Mouse (Mus musculus) right cerebral cortex, postnatal 14 days (tissue): ENCODE measurements around the gene Rbm15.
"Not testable (repeated sequence)": the region's sequence is repeated elsewhere in the genome, so short reads cannot be mapped to it uniquely, and the experiment has no call there.

Source experiments
- DNase-seq: peaks from one replicate; pipeline ENCODE4 v3.0.0; 2022

Gene Rbm15

DNA sequence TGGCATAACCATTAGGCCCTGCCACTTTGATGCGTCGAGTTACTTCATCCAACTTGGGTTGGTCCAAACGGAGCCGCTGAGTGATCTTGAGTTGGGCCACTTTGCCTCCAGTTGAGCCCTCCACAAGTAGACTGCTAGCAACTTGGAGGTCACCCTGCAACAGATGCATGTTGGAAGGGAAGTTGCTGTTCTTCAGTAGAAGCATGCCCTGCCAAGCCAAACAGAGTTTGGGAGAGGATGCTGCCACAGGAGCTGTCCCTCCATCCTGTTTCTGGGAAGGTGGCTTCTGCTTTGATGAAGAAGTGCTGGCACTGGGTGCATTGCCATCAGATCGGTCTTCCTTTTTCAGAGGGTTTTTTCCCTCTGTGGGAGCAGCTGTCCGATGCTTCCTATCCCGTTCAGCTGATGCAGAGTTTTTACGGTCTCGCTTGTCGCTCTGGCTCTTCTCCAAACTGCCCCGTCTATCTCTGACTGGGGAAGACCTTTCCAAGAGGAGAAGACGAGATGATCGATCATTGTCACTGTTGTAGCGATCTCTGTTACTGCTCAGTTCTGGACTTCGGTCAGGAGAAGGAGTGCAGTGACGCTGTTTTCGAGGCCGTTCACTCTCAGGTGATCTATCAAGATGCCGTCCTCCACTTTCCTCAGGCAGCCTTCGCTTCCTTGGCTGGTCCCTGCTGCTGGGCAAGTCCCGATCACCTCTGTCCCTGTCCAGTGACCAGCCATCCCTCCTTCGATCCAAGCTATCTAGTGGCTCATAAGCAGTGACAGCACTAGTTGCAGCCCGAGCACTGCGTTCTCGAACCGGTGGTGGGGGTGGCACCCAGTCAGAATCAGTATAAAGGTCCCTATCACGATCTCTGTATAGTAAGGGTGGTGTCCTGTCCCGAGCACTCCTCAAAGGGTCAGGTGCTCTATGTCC, 2.7 kb downstream of the Rbm15 start:
- no peak for DNase-seq

DNA sequence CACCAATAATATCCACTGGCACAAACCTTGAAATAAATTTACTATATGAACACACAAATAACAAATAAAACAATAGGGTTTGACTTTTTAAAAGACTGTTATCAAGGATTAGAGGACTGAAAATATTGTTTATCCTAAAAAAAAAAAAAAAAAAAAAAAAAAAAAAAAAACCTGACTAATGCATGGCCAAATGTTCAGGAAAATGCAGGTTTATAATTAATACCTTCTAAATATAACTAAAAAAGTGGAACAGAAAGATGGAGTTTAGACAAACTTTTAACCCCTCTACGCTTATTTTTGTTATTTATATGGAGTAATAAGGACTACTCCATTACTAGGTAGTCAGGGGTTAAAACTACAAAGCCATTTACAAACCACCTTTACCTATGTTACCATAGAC, 7.0 kb downstream of the Rbm15 start:
- no peak for DNase-seq

DNA sequence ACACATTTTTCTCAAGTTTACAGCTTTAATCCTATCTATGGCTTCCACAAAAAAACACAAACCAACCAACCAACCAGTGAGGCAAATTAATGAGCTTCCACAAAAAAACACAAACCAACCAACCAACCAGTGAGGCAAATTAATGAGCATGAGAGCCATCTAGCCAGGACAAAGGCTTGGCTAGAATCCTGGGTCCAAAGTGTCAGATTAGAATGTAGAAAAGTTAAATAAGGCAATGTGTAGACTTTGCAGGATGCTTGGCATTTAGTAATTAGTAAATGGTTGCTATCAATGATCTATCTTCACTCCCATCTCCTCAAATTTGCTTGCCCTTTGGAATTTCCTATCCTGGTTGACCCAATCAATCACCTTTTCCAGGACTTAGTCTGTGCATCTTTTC, 11.7 kb downstream of the Rbm15 start:
- DNase-seq, result no peak

DNA sequence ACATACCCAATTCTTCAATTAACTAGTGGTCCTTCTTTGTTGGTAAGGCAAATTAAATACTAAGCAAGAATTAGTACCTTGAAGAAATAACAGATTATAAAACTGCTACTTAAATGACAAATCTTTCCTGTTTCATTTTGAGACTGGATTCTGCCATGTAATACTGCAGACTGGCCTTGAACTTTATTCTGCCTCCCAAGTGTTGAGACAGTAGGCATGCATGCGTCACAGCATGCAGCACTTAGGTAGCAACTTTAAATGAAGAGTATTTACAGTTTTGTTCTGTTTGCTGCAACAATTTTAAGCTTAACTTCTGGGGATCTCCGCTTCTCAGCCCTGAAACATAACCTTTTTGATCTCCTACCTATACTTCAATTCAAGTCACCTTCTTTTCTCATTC, 12.3 kb downstream of the Rbm15 start:
- no peak for DNase-seq

GRCm38 (mm10) chr3:107317338-107317737, 16.1 kb downstream of the Rbm15 start:
- no peak for DNase-seq

DNA sequence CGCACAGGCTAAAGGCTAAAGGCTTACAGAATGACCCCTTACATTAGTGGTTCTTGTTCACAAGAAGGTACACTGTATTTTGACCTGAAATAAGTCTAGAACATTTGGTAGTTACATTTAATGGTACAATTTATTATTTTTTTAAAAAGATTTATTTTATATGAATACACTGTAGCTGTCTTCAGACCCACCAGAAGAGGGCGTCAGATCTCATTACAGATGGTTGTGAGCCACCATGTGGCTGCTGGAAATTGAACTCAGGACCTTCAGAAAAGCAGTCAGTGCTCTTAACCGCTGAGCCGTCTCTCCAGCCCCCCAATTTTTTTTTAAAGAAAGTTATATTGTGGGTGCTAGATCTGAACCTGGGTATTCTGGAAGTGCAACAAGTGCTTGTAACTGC, 36.6 kb downstream of the Rbm15 start:
- not testable (repeated sequence) for DNase-seq

DNA sequence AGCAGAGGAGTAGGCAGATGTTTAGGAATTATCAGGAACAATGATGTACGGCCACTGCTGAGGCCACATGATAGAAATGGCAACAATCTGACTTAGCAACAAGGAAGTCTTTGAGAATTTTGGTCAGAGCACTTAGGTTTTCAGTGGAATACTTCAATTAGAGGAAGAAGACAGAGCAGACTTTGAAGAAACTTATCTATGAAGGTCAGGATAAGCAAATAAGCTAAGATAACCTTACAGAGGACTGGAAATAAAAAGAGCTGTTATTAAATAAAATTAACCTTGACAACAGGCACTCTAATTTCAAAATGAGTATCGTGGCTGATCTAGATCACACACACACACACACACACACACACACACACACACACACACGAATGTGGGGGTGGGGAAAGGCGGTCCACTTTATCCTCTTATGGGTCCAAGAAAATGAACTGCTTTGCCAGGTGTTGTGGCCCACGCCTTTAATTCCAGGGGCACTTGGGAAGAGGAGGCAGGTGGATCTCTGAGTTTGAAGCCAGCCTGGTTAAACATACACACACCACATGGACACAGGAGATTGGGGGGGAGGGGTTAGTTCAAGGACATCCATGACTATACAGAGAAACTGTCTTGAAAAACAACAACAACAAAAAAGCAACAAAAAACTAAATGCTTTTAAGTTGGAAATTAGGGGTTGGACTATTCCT, 37.7 kb downstream of the Rbm15 start:
- DNase-seq, result no peak

DNA sequence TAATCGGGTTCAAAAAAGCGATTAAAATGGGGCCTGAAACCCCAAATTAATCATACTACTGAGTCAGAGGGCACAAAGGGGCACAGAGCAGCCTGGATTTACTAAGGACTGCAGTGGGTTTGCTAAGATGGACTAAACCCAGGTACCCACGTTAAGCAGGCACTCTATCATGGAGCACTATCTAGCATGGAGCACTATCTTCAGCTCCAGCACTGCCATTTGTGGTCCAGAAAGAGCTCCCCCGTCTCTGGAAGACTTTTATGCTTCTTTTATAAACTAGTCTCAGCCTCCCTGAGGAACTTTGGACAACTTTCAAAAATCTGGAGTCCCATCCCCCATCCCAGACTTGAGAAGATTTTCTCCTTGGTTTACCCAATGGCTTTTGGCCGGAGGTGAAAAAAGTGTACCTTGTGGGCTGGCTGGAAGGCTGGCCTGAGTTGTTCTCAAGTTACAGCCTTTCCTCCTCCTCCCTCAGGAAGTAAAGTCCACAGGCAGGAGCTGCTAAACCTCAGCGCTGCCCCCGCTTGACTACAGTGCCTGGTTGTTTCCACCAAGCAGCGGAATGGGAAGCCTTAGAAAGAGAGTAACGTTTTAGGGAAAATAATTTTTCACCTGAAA, 42.6 kb downstream of the Rbm15 start, which contains the start of gene Slc16a4:
Slc16a4 (plus strand) TSS at position 467 of the 618 bp plus-strand sequence.
- no peak for DNase-seq

GRCm38 (mm10) chr3:107287346-107287745, 46.1 kb downstream of the Rbm15 start:
- DNase-seq, result no peak

DNA sequence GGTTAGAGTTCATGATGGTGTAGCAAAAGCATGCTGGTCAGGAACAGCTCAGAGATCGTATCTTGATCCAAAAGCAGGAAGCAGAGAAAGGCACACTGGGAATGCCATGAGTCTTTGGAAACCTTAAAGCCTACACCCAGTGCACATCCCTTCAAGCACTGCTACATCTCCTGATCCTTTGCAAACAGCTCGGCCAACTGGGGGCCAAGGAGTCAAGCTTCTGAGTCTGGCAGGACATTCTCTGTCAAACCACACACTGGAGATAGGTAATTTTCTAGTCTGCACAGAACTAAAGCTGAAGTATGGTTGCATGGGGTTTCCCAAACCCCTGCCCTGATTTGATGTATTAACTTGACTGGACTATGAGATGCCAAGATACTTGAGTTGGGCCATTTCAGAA, 47.4 kb downstream of the Rbm15 start:
- no peak for DNase-seq

- peak; percentile 89 for DNase-seq
Observed at GRCm38 (mm10) chr3:107278479-107279269, 54.8 kb downstream of the Rbm15 start, which contains the start of gene Lamtor5. TSS of gene Lamtor5 (plus strand) at chr3:107278858.

- no peak for DNase-seq
Observed at GRCm38 (mm10) chr3:107276626-107277025, 56.8 kb downstream of the Rbm15 start.

- no peak for DNase-seq
Observed at GRCm38 (mm10) chr3:107275996-107276395, 57.5 kb downstream of the Rbm15 start.
